ENCODE assay signal across 9 mouse cellular contexts in the genomic region with DNA sequence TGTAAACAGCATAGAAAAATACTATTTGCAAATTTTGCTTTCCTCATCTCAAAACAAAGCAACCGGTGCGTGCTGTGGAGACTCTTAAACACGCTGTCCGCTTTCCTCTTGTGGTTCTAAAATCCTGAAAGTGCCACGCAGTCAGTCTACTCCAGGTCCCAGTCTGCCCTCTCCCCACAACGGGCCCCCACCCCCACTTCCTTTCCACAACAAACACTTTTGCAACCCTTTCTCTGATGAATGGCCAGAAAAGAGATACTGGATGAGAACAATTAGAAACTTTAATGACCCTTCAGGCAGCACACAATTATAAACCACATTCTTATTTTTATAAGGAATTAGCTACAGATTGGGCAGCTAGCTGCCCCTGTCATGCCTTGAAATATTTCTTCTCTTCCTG.
A peak's percentile ranks its signal among the peaks of the same experiment; 100 is the strongest.
DNase-seq lines count a peak whose midpoint lies in the region; ATAC-seq and TF ChIP-seq lines count a peak whose summit lies in the region.
"Had no signal": no experiment of that assay in that cellular context is flagged by ENCODE, and none has a peak within 500 bp of the region (broad histone marks: within the 10 kb centered on the region; RNA-seq: fewer than 3 reads in every experiment).

No protein-coding gene starts in this region.

- H3K27ac ChIP-seq in limb, embryonic 11.5 days (replicated peaks; ENCODE audit: low read depth, low read length) = peak overlapping the region; percentile 66; the same call in 1 of the 2 replicates
- H3K27ac ChIP-seq in stomach, postnatal 0 days (replicated peaks) = no peak overlapping the region
- H3K27ac ChIP-seq: liver, embryonic 14.5 days had no signal

- no peaks in the 10 kb centered on the region for H3K9me3 ChIP-seq in limb, embryonic 11.5 days (ENCODE audit: control insufficient read depth, low read length)
- 0 out of 2 replicates have a peak, but pooled peaks cover 3% of the 10 kb centered on the region for H3K9me3 ChIP-seq in stomach, postnatal 0 days (ENCODE audit: control insufficient read depth, low read length)

- no peak for TF ChIP-seq CTCF in stomach, postnatal 0 days (IDR thresholded peaks at IDR 0.05; ENCODE audit: low read depth)

- H3K4me2 ChIP-seq in limb, embryonic 11.5 days (ENCODE audit: low read depth, severe bottlenecking) = peak overlapping the region; percentile 56
- H3K4me2 ChIP-seq in stomach, postnatal 0 days (replicated peaks; ENCODE audit: low read depth) = peak overlapping the region; percentile 15; the same call in 1 of the 2 replicates

- 23% methylated on average over 6 of the region's 6 CpGs for WGBS in limb, embryonic 11.5 days
- 25% methylated on average over 6 of the region's 6 CpGs for WGBS in stomach, postnatal 0 days

- no peak overlapping the region; the same call in 1 of the 2 replicates for H3K9ac ChIP-seq in limb, embryonic 11.5 days (ENCODE audit: low read length)
- H3K9ac ChIP-seq in stomach, postnatal 0 days (ENCODE audit: low read length) = no peak overlapping the region
- H3K9ac ChIP-seq: liver, embryonic 14.5 days had no signal

- H3K27me3 ChIP-seq in limb, embryonic 11.5 days (ENCODE audit: control insufficient read depth, insufficient read depth, low read length) = no peaks in the 10 kb centered on the region
- no peaks in the 10 kb centered on the region for H3K27me3 ChIP-seq in stomach, postnatal 0 days (ENCODE audit: control insufficient read depth, insufficient read depth, low read length)

- no peaks in the 10 kb centered on the region for H3K36me3 ChIP-seq in limb, embryonic 11.5 days (ENCODE audit: control insufficient read depth, insufficient read depth, low read length)
- no peaks in the 10 kb centered on the region for H3K36me3 ChIP-seq in stomach, postnatal 0 days (ENCODE audit: control insufficient read depth, insufficient read depth, low read length)

- peak; percentile 59 for DNase-seq in testis, postnatal 10 days (ENCODE audit: low spot score)
- no peak for DNase-seq in testis, postnatal 14 days (ENCODE audit: low spot score)
- peak; percentile 8 for DNase-seq in forelimb bud, embryonic 11.5 days (ENCODE audit: low read depth, low spot score)
- peak; percentile 47 for DNase-seq in limb, embryonic 11.5 days (ENCODE audit: low spot score)
- no peak for DNase-seq in stomach, postnatal 0 days (ENCODE audit: low spot score)
- DNase-seq in cerebellum, adult 11-12 months = no peak
- DNase-seq in adrenal gland, postnatal 36 days = no peak

- no peak overlapping the region for H3K4me3 ChIP-seq in limb, embryonic 11.5 days (ENCODE audit: low read depth, low read length)
- no peak overlapping the region for H3K4me3 ChIP-seq in stomach, postnatal 0 days (ENCODE audit: low read depth, low read length)

- no peak for ATAC-seq in limb, embryonic 11.5 days (ENCODE audit: insufficient number of reproducible peaks, low FRiP score, low TSS enrichment, low read depth)
- no peak for ATAC-seq in stomach, postnatal 0 days (ENCODE audit: low FRiP score, low TSS enrichment)
- no peak for ATAC-seq in erythroid progenitor cell, adult 5-6 weeks (replicated peaks; ENCODE audit: low FRiP score, poor library complexity, severe bottlenecking)

- no peaks in the 10 kb centered on the region; the same call in 1 of the 2 replicates for H3K4me1 ChIP-seq in limb, embryonic 11.5 days (ENCODE audit: control insufficient read depth, insufficient read depth, low read length)
- no peaks in the 10 kb centered on the region for H3K4me1 ChIP-seq in stomach, postnatal 0 days (replicated peaks; ENCODE audit: control insufficient read depth, insufficient read depth)

- no peak for TF ChIP-seq EP300 in stomach, postnatal 0 days (optimal IDR thresholded peaks at IDR 0.05)

Comparison
In these comparisons a context has a peak if more than half of its experiments do, and no peak if none do; other contexts are left out.
1. DNase-seq: peak in testis, postnatal 10 days (single experiment), forelimb bud, embryonic 11.5 days (single experiment) and limb, embryonic 11.5 days (single experiment); none in testis, postnatal 14 days (single experiment), stomach, postnatal 0 days (single experiment), cerebellum, adult 11-12 months (single experiment) and adrenal gland, postnatal 36 days (0 of 2).